Mouse (Mus musculus) small intestine, adult 2 months (tissue): Measurements from ENCODE around the gene Nav2.

Experiments
- CTCF ChIP-seq: fragments of 200-500 bp; IDR thresholded peaks from 2 replicates; pipeline ENCODE4 v1.5.1; 2012; ENCODE audit warnings: low read depth, mild to moderate bottlenecking, control low read depth, inconsistent platforms, low read length, moderate library complexity, mixed read lengths; ENCODE audit not compliant: insufficient replicate concordance, insufficient read length; ENCODE audit errors: extremely low read depth
- POLR2A ChIP-seq: fragments of 200-500 bp; IDR thresholded peaks from 2 replicates; pipeline ENCODE4 v1.6.1; 2012; ENCODE audit warnings: low read depth, mild to moderate bottlenecking, control low read depth, inconsistent platforms, low read length, moderate library complexity

- no peak for TF ChIP-seq CTCF
- no peak for TF ChIP-seq POLR2A
Observed at GRCm38 (mm10) chr7:48896051-48896450, 12.5 kb upstream of the Nav2 start.
